Mouse (Mus musculus): ENCODE data around the gene Adam11. TPM values are rescaled to one million over a fixed set of nuclear protein-coding genes. Genes with fewer than 3 reads are reported as not detected.

Gene Adam11
- polyA plus RNA-seq, 1 experiment from 2014 or later, result 0.20 TPM

- Histone ChIP-seq H3K27me3 (ENCODE audit: insufficient read depth, low read length) (no peaks in the 10 kb centered on the region), H3K9me3 (ENCODE audit: low read length) (no peaks in the 10 kb centered on the region), H3K4me3 (ENCODE audit: low read depth, low read length) (no peak overlapping the region), H3K36me3 (replicated peaks; ENCODE audit: insufficient read depth, low read length) (no peaks in the 10 kb centered on the region), H3K27ac (ENCODE audit: low read depth) (no peak overlapping the region), H3K4me1 (ENCODE audit: insufficient read depth) (peaks cover 9% of the 10 kb centered on the region; the same call in 1 of the 2 replicates), H3K9ac (replicated peaks) (no peak overlapping the region), H3K4me2 (ENCODE audit: low read depth, low read length) (no peak overlapping the region)
- no peak for TF ChIP-seq CTCF (IDR thresholded peaks at IDR 0.05; ENCODE audit: low read depth)
- no peak for TF ChIP-seq EP300 (IDR thresholded peaks at IDR 0.05; ENCODE audit: low read depth)
- ATAC-seq (no peak), DNase-seq (no peak)
- 61% methylated on average over 11 of the region's 11 CpGs for WGBS (ENCODE audit: insufficient replicate concordance)
Measured at GRCm38 (mm10) chr11:102740634-102741033, 20.6 kb upstream of the Adam11 start.

GRCm38 (mm10) chr11:102741129-102741950, 19.9 kb upstream of the Adam11 start:
- Histone ChIP-seq H3K9ac (replicated peaks) (no peak overlapping the region), H3K4me2 (ENCODE audit: low read depth, low read length) (no peak overlapping the region), H3K27me3 (ENCODE audit: insufficient read depth, low read length) (no peaks in the 10 kb centered on the region), H3K4me3 (ENCODE audit: low read depth, low read length) (no peak overlapping the region), H3K9me3 (ENCODE audit: low read length) (no peaks in the 10 kb centered on the region), H3K36me3 (replicated peaks; ENCODE audit: insufficient read depth, low read length) (no peaks in the 10 kb centered on the region), H3K27ac (ENCODE audit: low read depth) (0 out of 2 replicates have a peak overlapping the region, but pooled peaks have one; percentile 11), H3K4me1 (ENCODE audit: insufficient read depth) (peaks cover 9% of the 10 kb centered on the region; the same call in 1 of the 2 replicates)
- WGBS (ENCODE audit: insufficient replicate concordance), result 21% methylated on average over 22 of the region's 22 CpGs
- no peak for DNase-seq
- no peak for ATAC-seq
- TF ChIP-seq CTCF (IDR thresholded peaks at IDR 0.05; ENCODE audit: low read depth) (no peak), EP300 (IDR thresholded peaks at IDR 0.05; ENCODE audit: low read depth) (no peak)

- Histone ChIP-seq H3K27ac (ENCODE audit: low read depth) (no peak overlapping the region), H3K4me1 (ENCODE audit: insufficient read depth) (peaks cover 9% of the 10 kb centered on the region; the same call in 1 of the 2 replicates), H3K4me2 (ENCODE audit: low read depth, low read length) (no peak overlapping the region), H3K27me3 (ENCODE audit: insufficient read depth, low read length) (no peaks in the 10 kb centered on the region), H3K4me3 (ENCODE audit: low read depth, low read length) (no peak overlapping the region), H3K9ac (replicated peaks) (no peak overlapping the region), H3K9me3 (ENCODE audit: low read length) (no peaks in the 10 kb centered on the region), H3K36me3 (replicated peaks; ENCODE audit: insufficient read depth, low read length) (no peaks in the 10 kb centered on the region)
- TF ChIP-seq CTCF (IDR thresholded peaks at IDR 0.05; ENCODE audit: low read depth) (no peak), EP300 (IDR thresholded peaks at IDR 0.05; ENCODE audit: low read depth) (0 out of 2 replicates have a peak, but pooled peaks have one; percentile 34)
- DNase-seq, result peak; percentile 40
- 69% methylated on average over 7 of the region's 7 CpGs for WGBS (ENCODE audit: insufficient replicate concordance)
- peak; percentile 77 for ATAC-seq
Measured at GRCm38 (mm10) chr11:102742066-102742465, 19.2 kb upstream of the Adam11 start.

- WGBS (ENCODE audit: insufficient replicate concordance), result 79% methylated on average over 5 of the region's 5 CpGs
- DNase-seq (no peak), ATAC-seq (no peak)
- TF ChIP-seq EP300 (IDR thresholded peaks at IDR 0.05; ENCODE audit: low read depth), result no peak
- TF ChIP-seq CTCF (IDR thresholded peaks at IDR 0.05; ENCODE audit: low read depth), result no peak
- Histone ChIP-seq H3K4me1 (ENCODE audit: insufficient read depth) (peaks cover 9% of the 10 kb centered on the region; the same call in 1 of the 2 replicates), H3K4me3 (ENCODE audit: low read depth, low read length) (no peak overlapping the region), H3K4me2 (ENCODE audit: low read depth, low read length) (no peak overlapping the region), H3K36me3 (replicated peaks; ENCODE audit: insufficient read depth, low read length) (no peaks in the 10 kb centered on the region), H3K9ac (replicated peaks) (no peak overlapping the region), H3K9me3 (ENCODE audit: low read length) (no peaks in the 10 kb centered on the region), H3K27ac (ENCODE audit: low read depth) (no peak overlapping the region), H3K27me3 (ENCODE audit: insufficient read depth, low read length) (no peaks in the 10 kb centered on the region)
Measured at GRCm38 (mm10) chr11:102742843-102743242, 18.4 kb upstream of the Adam11 start.

- WGBS (ENCODE audit: insufficient replicate concordance), result 78% methylated on average over 3 of the region's 3 CpGs
- H3K4me3 ChIP-seq (ENCODE audit: low read depth, low read length), result no peak overlapping the region
- no peak overlapping the region for H3K4me2 ChIP-seq (ENCODE audit: low read depth, low read length)
- H3K4me1 ChIP-seq (ENCODE audit: insufficient read depth), result peaks cover 3% of the 10 kb centered on the region; the same call in 1 of the 2 replicates
- no peak for ATAC-seq
- no peak overlapping the region for H3K9ac ChIP-seq (replicated peaks)
- no peak for DNase-seq
- no peaks in the 10 kb centered on the region for H3K9me3 ChIP-seq (ENCODE audit: low read length)
- TF ChIP-seq EP300 (IDR thresholded peaks at IDR 0.05; ENCODE audit: low read depth) (no peak), CTCF (IDR thresholded peaks at IDR 0.05; ENCODE audit: low read depth) (no peak)
- no peak overlapping the region for H3K27ac ChIP-seq (ENCODE audit: low read depth)
- H3K27me3 ChIP-seq (ENCODE audit: insufficient read depth, low read length), result no peaks in the 10 kb centered on the region
- no peaks in the 10 kb centered on the region for H3K36me3 ChIP-seq (replicated peaks; ENCODE audit: insufficient read depth, low read length)
Measured at GRCm38 (mm10) chr11:102744746-102745145, 16.5 kb upstream of the Adam11 start.

- H3K9me3 ChIP-seq (ENCODE audit: low read length), result no peaks in the 10 kb centered on the region
- no peaks in the 10 kb centered on the region for H3K36me3 ChIP-seq (replicated peaks; ENCODE audit: insufficient read depth, low read length)
- TF ChIP-seq CTCF (IDR thresholded peaks at IDR 0.05; ENCODE audit: low read depth) (no peak), EP300 (IDR thresholded peaks at IDR 0.05; ENCODE audit: low read depth) (no peak)
- H3K27me3 ChIP-seq (ENCODE audit: insufficient read depth, low read length), result no peaks in the 10 kb centered on the region
- no peak for ATAC-seq
- DNase-seq, result no peak
- no peak overlapping the region for H3K4me2 ChIP-seq (ENCODE audit: low read depth, low read length)
- 50% methylated on average over 1 of the region's 1 CpGs for WGBS (ENCODE audit: insufficient replicate concordance)
- peak overlapping the region; percentile 75 for H3K27ac ChIP-seq (ENCODE audit: low read depth)
- no peak overlapping the region for H3K4me3 ChIP-seq (ENCODE audit: low read depth, low read length)
- H3K4me1 ChIP-seq (ENCODE audit: insufficient read depth), result no peaks in the 10 kb centered on the region
- no peak overlapping the region for H3K9ac ChIP-seq (replicated peaks)
Measured at GRCm38 (mm10) chr11:102747866-102748265, 13.4 kb upstream of the Adam11 start.
